Mouse (Mus musculus) ES-E14 (cell line): ENCODE data around the gene Map4k1. TPM values are rescaled to one million over a fixed set of nuclear protein-coding genes. Genes with fewer than 3 reads are reported as not detected.
A peak's percentile ranks its signal among the peaks of the same experiment; 100 is the strongest.

Experiments used
- DNase-seq: peaks from one replicate; pipeline ENCODE4 v3.0.0-alpha.2; 2013; ENCODE audit warnings: low read depth, low spot score
- H3K27ac ChIP-seq: 2 replicates; pipeline ENCODE4 v1.5.1; 2012; ENCODE audit warnings: low read depth, mild to moderate bottlenecking, low read length, moderate library complexity, mixed read lengths; ENCODE audit not compliant: poor library complexity, insufficient read depth, severe bottlenecking
- H3K36me3 ChIP-seq: 2 replicates; pipeline ENCODE4 v1.6.1; 2012; ENCODE audit warnings: mild to moderate bottlenecking, low read length, moderate library complexity, mixed read lengths; ENCODE audit not compliant: control insufficient read depth, poor library complexity, insufficient read depth, severe bottlenecking
- H3K4me1 ChIP-seq, 2 experiments: fragments of 150-350 bp in 1 of 2; sonication (generic) in 1 of 2; 2 replicates each; pipeline ENCODE4 v1.6.1; 2012; ENCODE audit warnings: low read length in 2 of 2, mild to moderate bottlenecking in 1 of 2, mixed read lengths in 1 of 2; ENCODE audit not compliant: control insufficient read depth in 2 of 2, insufficient read depth in 2 of 2, poor library complexity in 1 of 2
- H3K4me3 ChIP-seq, 2 experiments: fragments of 150-350 bp in 1 of 2; sonication (generic) in 1 of 2; 2 replicates each; pipeline ENCODE4 v1.5.1; 2012; ENCODE audit warnings: low read length in 2 of 2, low read depth in 1 of 2, mild to moderate bottlenecking in 1 of 2, mixed read lengths in 1 of 2; ENCODE audit not compliant: insufficient read depth in 1 of 2, poor library complexity in 1 of 2, severe bottlenecking in 1 of 2
- H3K9ac ChIP-seq: 2 replicates; pipeline ENCODE4 v1.6.1; 2012; ENCODE audit warnings: low read depth, mild to moderate bottlenecking, low read length, mixed read lengths; ENCODE audit not compliant: poor library complexity, insufficient read depth, severe bottlenecking
- H3K9me3 ChIP-seq: fragments of 150-350 bp; sonication (generic); 2 replicates; pipeline ENCODE4 v1.6.1; 2012; ENCODE audit warnings: low read depth, mild to moderate bottlenecking, low read length; ENCODE audit not compliant: control insufficient read depth, insufficient read depth
- CHD2 ChIP-seq: IDR thresholded peaks from 2 replicates; pipeline ENCODE4 v1.6.1; 2014; ENCODE audit warnings: mild to moderate bottlenecking, low read depth, low read length, inconsistent platforms
- HCFC1 ChIP-seq: IDR thresholded peaks from 2 replicates; pipeline ENCODE4 v1.6.1; 2012; ENCODE audit warnings: low read length, inconsistent platforms, borderline replicate concordance; ENCODE audit not compliant: insufficient read depth
- MAFK ChIP-seq: IDR thresholded peaks from 2 replicates; pipeline ENCODE4 v1.6.1; 2014; ENCODE audit warnings: mild to moderate bottlenecking, low read depth, low read length, inconsistent platforms; ENCODE audit not compliant: insufficient read depth
- ZC3H11A ChIP-seq: IDR thresholded peaks from 2 replicates; pipeline ENCODE4 v1.6.1; 2012; ENCODE audit warnings: low read depth, mild to moderate bottlenecking, inconsistent platforms, low read length, borderline replicate concordance
- ZNF384 ChIP-seq: IDR thresholded peaks from 2 replicates; pipeline ENCODE4 v1.6.1; 2012; ENCODE audit warnings: low read depth, low read length, inconsistent platforms
- in situ Hi-C, 2 experiments: fragments of 600-800 bp; cut with MboI; formaldehyde crosslinking; loops; one replicate each; pipeline ENCODE4 v1.15.1; 2025; ENCODE audit warnings: low sequenced_read_pairs in 2 of 2, inconsistent platforms in 1 of 2; ENCODE audit not compliant: unreplicated experiment in 2 of 2
- total RNA-seq: library from RNA; depleted of rRNA; stranded (reverse); fragments of 300-350 nt; gene quantifications from 2 replicates; pipeline ENCODE4 v1.2.3, GENCODE M21; 2012; rRNA removed

Gene Map4k1
- total RNA-seq: 14.8 and 15.6 TPM in 2 replicates

- Histone ChIP-seq H3K36me3 (peaks cover 34% of the 10 kb centered on the region), H3K4me1 (peaks cover 3 to 20% of the 10 kb centered on the region in 2 experiments; a peak in 3 of 4 replicates), H3K9ac (peak within 1 kb of the TSS; percentile 97), H3K4me3 (peak within 1 kb of the TSS; percentile 73 to 95), H3K27ac (peak within 1 kb of the TSS; percentile 82), H3K9me3 (no peaks in the 10 kb centered on the region)
- peak; percentile 99 for DNase-seq
- in situ Hi-C loops: no loop called here
- no peak for TF ChIP-seq CHD2
- peak; percentile 74; the same call in 1 of the 2 replicates for TF ChIP-seq HCFC1
- TF ChIP-seq ZC3H11A: no peak
- TF ChIP-seq ZNF384: peak; percentile 100
- peak; percentile 33; the same call in 1 of the 2 replicates for TF ChIP-seq MAFK
Observed at GRCm38 (mm10) chr7:28981651-28982273, at the start of gene Map4k1, which contains the start of gene Eif3k. Map4k1 (plus strand) TSS chr7:28982050. Eif3k (minus strand) TSS chr7:28981864.

- no peak overlapping the region for H3K9ac ChIP-seq
- peak; percentile 71 for DNase-seq
- no peaks in the 10 kb centered on the region for H3K9me3 ChIP-seq
- H3K36me3 ChIP-seq: peaks cover 34% of the 10 kb centered on the region
- TF ChIP-seq HCFC1 (no peak), MAFK (no peak), CHD2 (no peak), ZNF384 (no peak), ZC3H11A (no peak)
- in situ Hi-C loops: no loop called here
- H3K4me1 ChIP-seq: peaks cover 23 to 61% of the 10 kb centered on the region in 2 experiments
- H3K27ac ChIP-seq: no peak overlapping the region; the same call in 1 of the 2 replicates
- no peak overlapping the region for H3K4me3 ChIP-seq
Observed at GRCm38 (mm10) chr7:28932421-28933041, 49.3 kb upstream of the Map4k1 start.

- in situ Hi-C loops: no loop called here
- H3K9me3 ChIP-seq: no peaks in the 10 kb centered on the region
- no peak overlapping the region for H3K9ac ChIP-seq
- no peak for DNase-seq
- H3K4me3 ChIP-seq: no peak overlapping the region
- peak overlapping the region; percentile 40; the same call in 1 of the 2 replicates for H3K27ac ChIP-seq
- H3K4me1 ChIP-seq: peaks cover 27 to 67% of the 10 kb centered on the region in 2 experiments
- peaks cover 34% of the 10 kb centered on the region for H3K36me3 ChIP-seq
- TF ChIP-seq MAFK: no peak
- no peak for TF ChIP-seq ZNF384
- TF ChIP-seq ZC3H11A: no peak
- no peak for TF ChIP-seq HCFC1
- TF ChIP-seq CHD2: no peak
Observed at GRCm38 (mm10) chr7:28933825-28934224, 48.0 kb upstream of the Map4k1 start.

- no peak for DNase-seq
- peaks cover 21 to 64% of the 10 kb centered on the region in 2 experiments for H3K4me1 ChIP-seq
- H3K4me3 ChIP-seq: no peak overlapping the region
- TF ChIP-seq CHD2 (no peak), HCFC1 (no peak), ZNF384 (no peak), ZC3H11A (no peak), MAFK (no peak)
- in situ Hi-C loops: no loop called here
- no peaks in the 10 kb centered on the region for H3K9me3 ChIP-seq
- H3K27ac ChIP-seq: peak overlapping the region; percentile 35
- H3K9ac ChIP-seq: no peak overlapping the region
- H3K36me3 ChIP-seq: peaks cover 30% of the 10 kb centered on the region
Observed at GRCm38 (mm10) chr7:28936787-28937186, 45.1 kb upstream of the Map4k1 start.
